Mouse (Mus musculus) spleen, adult 2 months (tissue): ENCODE data around the gene Ston2.

Source experiments
- CTCF ChIP-seq: fragments of 200-500 bp; IDR thresholded peaks from 2 replicates; pipeline ENCODE4 v1.5.1; 2011; ENCODE audit warnings: mild to moderate bottlenecking, inconsistent platforms; ENCODE audit not compliant: insufficient read depth, insufficient read length, insufficient replicate concordance; ENCODE audit errors: extremely low read depth
- POLR2A ChIP-seq: fragments of 200-500 bp; IDR thresholded peaks from 2 replicates; pipeline ENCODE4 v1.6.1; 2011; ENCODE audit warnings: low read depth, low read length, inconsistent platforms

- TF ChIP-seq CTCF (no peak), POLR2A (no peak)
Measured at GRCm38 (mm10) chr12:91799821-91800335, 11.7 kb upstream of the Ston2 start.
